Mouse (Mus musculus): Measurements from ENCODE around the gene Arf1. TPM values are rescaled to one million over a fixed set of nuclear protein-coding genes. Genes with fewer than 3 reads are reported as not detected.

Gene Arf1
- 10 to 100 TPM; 48.5 to 93.7 (median 68.4) TPM for total RNA-seq (2018; cell fraction: chromatin; rRNA removed)
- 100 to 1,000 TPM; 423 to 499 (median 446) TPM for total RNA-seq (2018; cell fraction: cytosol; rRNA removed)
- total RNA-seq (2018; cell fraction: nucleus; rRNA removed): 100 to 1,000 TPM; 106 to 255 (median 168) TPM
- 397 to 494 TPM (median 402 TPM) in 3 replicates for polyA plus RNA-seq (2018)

DNA sequence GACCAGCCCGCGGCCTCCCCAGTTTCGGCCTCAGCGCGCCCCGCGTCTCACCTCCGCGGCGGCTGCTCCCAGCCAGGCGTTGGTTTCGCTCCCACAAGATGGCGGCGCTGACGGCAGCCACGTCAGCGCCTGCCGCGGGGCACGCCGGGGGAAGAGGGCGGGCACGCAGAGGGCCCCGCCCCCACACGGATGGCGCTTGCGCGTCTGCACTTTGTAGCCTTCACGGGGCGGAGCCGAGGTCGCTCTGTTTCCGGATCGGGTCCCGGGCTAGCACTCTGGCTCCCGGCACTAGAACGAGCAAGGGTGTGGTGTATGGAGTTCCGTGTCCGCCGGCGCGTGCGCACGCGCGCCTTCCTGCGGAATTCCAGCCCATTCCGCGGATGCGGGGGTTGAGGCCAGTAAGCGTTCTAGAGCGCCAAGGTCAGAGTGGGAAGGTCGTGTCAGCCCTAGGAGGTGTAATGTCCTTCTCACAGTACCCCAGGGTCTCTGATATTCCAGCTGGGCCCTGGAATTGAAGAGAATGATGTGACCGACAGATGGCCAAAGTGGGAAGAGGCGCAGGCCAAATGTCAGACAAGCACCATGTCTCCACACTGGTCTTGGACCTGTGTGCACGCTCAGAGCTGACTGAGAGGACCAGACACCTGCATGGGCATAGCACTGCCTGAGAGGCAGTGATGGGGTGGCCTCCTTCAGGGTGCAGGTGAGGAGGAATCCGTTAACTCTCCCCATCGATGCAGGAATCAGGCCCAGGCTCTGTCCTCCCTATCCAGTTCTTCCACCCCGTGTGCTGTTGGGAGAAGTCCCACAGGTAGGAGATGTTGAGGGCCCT lies at the start of gene Arf1:
Gene Arf1, minus strand, starts transcription at position 149 of the 832 bp plus-strand sequence.
- Histone ChIP-seq H3K4me3 (ENCODE audit: inconsistent target) (peak within 1 kb of the TSS; percentile 100), H3K79me2 (ENCODE audit: inconsistent target) (peaks cover 52% of the 10 kb centered on the region), H3K36me3 (ENCODE audit: inconsistent target) (no peaks in the 10 kb centered on the region), H3K27ac (peak within 1 kb of the TSS; percentile 96)
- WGBS (ENCODE audit: missing documents): 6% methylated on average over 58 of the region's 59 CpGs

DNA sequence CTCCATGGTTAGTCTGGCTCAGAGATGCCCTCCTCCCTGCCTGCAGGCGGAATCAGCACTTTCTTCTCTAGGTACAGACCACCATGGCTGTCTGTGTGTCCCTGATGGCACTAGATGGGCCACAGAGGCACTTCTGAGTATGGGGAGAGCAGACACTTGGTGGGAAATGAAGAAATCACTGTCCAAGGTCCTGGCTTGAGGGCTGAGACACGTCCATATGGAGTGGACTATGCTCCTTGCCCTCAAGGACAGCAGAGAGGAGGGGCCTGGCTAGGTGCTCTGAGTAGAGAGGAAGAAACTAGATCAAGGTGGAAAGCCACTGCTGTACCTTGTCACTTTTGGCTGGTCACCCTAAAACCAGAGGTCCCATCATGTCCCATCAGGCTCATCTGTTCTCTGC lies 48.8 kb upstream of the Arf1 start:
- Histone ChIP-seq H3K36me3 (ENCODE audit: inconsistent target) (no peaks in the 10 kb centered on the region), H3K79me2 (ENCODE audit: inconsistent target) (no peaks in the 10 kb centered on the region), H3K4me3 (ENCODE audit: inconsistent target) (no peak overlapping the region), H3K27ac (no peak overlapping the region)
- 50% methylated on average over 2 of the region's 2 CpGs for WGBS (ENCODE audit: missing documents)

DNA sequence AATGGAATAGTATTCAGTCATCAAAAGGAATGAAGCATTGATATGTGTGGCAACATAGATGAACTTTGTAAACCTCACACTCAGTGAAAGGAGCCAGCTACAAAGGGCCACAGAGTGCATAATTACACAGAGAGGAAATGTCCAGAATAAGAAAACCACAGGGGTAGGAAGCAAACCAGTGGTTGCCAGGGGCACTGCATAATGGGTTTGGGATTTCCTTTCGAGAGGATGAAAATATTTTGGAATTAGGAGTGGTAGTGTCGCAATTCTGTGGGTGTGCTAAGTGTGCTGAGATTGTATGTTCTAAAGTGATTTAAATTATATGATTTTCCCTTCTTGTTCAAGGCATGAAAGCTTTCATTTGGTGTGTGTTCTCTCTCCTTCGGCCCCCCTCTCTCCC lies 46.1 kb upstream of the Arf1 start:
- Histone ChIP-seq H3K4me3 (ENCODE audit: inconsistent target) (no peak overlapping the region), H3K36me3 (ENCODE audit: inconsistent target) (no peaks in the 10 kb centered on the region), H3K27ac (no peak overlapping the region), H3K79me2 (ENCODE audit: inconsistent target) (no peaks in the 10 kb centered on the region)
- WGBS (ENCODE audit: missing documents): 48% methylated on average over 3 of the region's 3 CpGs

DNA sequence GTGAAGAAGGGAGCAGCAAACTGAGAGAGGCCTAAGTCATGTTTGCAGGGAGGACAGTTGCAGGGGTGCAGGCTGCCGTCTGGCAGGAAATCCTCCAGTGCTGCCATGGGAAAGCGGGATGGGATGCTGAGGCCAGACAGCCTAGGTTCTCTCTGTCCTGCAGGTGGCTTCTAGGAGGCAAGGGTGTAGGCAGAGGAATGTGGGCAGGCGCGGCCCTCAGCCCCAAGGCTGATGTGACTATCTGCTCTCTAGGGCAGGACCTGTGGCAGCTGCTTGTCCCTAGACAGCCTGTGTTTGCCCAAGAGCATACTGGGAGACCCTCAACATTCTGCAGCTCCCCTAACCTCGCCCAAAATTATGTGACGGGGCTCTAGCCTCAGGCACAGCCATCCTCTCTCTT lies 38.7 kb upstream of the Arf1 start:
- H3K79me2 ChIP-seq (ENCODE audit: inconsistent target): no peaks in the 10 kb centered on the region
- H3K36me3 ChIP-seq (ENCODE audit: inconsistent target): no peaks in the 10 kb centered on the region
- WGBS (ENCODE audit: missing documents): 59% methylated on average over 6 of the region's 6 CpGs
- no peak overlapping the region for H3K4me3 ChIP-seq (ENCODE audit: inconsistent target)
- H3K27ac ChIP-seq: no peak overlapping the region

DNA sequence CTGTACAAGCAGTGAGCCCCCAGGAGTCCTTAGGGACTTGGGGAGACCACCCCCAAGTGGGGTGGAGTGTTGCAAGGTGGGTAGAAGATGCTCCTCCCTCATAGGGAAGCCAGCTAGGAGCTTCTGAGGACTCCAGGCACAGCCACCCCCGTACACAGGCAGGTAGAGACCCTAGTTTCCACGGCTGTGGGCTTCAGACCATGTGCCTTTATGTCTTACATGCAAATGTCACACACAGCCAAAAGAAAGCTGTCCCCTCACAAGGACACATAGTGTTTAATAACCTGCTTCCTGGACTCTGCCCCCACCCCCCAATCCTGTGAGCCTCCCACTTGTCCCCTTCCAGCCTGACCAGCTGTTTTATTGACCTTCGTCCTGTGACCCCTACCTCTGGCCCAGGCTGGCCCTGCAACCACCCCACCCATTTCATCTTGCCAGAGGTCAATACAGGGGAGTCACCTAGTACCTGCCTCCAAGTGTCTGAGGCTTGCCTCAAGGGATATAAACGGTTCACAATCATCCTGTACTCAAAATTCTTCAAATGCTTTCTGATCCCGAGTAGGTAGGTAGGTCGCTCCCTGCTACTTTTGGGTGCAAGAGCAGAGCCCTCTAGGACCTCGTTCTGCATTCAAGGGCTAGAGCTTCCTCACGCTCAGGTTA lies 37.2 kb upstream of the Arf1 start:
- Histone ChIP-seq H3K36me3 (ENCODE audit: inconsistent target) (no peaks in the 10 kb centered on the region), H3K79me2 (ENCODE audit: inconsistent target) (no peaks in the 10 kb centered on the region), H3K27ac (no peak overlapping the region), H3K4me3 (ENCODE audit: inconsistent target) (no peak overlapping the region)
- 83% methylated on average over 8 of the region's 8 CpGs for WGBS (ENCODE audit: missing documents)

DNA sequence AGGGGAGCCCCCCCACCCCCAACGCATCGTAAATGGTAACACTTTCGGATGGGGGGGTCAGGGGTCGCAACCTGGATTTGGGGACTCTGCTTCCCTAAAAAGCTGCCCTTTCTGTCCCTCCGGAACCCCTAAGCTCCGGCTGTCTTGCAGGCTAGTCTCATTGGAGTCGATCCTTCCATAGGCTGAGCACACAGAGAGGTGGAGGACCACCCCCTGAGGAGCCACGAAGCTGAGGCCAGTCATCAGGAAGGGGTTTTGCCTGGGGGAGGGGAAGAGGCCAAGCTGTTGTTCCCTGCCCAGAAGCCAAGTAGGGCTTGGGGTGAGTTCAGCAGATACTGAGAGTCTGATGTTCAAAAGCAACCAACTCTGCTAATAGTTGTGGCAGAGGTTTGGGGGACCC lies 36.5 kb upstream of the Arf1 start:
- no peak overlapping the region for H3K4me3 ChIP-seq (ENCODE audit: inconsistent target)

DNA sequence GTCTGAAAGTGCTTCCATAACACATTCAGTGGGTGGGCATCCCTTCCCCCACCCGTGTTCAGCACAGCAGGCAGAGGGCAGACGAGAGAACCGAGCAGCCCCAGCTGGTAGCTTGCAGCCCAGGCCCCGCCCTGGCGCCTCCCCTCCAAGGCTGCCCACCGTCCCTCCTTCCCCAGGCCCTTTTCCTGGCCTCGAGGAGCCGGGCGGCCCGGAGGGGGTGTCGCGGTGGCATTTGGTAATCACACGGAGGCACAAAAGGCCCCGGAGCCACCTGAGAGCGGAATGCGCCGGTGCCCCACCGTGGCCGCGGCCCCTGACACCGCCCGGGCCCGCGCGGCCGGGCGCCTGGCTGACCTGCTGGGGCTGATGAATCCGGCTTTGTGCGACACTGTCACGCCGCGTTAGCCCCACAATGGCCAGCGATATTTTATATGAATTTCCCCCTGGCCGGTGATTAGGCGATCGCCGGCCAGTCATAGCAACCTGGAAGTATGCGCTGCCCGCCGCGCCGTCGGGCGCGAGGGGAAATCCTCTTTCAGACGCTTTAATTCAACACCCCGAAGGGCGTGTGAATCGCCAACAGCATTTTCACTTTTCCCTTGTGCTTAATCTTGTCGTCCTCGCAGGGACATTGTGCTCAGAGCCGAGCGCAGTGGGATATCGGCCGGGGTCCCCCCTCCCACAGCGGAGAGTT lies 35.9 kb upstream of the Arf1 start:
- Histone ChIP-seq H3K79me2 (ENCODE audit: inconsistent target) (no peaks in the 10 kb centered on the region), H3K36me3 (ENCODE audit: inconsistent target) (no peaks in the 10 kb centered on the region), H3K4me3 (ENCODE audit: inconsistent target) (no peak overlapping the region), H3K27ac (no peak overlapping the region)
- WGBS (ENCODE audit: missing documents): 2% methylated on average over 50 of the region's 56 CpGs

More for the DNA sequence above, 36.5 kb upstream of the Arf1 start:
- H3K27ac ChIP-seq: no peak overlapping the region
- no peaks in the 10 kb centered on the region for H3K79me2 ChIP-seq (ENCODE audit: inconsistent target)
- WGBS (ENCODE audit: missing documents): 16% methylated on average over 8 of the region's 8 CpGs
- no peaks in the 10 kb centered on the region for H3K36me3 ChIP-seq (ENCODE audit: inconsistent target)

DNA sequence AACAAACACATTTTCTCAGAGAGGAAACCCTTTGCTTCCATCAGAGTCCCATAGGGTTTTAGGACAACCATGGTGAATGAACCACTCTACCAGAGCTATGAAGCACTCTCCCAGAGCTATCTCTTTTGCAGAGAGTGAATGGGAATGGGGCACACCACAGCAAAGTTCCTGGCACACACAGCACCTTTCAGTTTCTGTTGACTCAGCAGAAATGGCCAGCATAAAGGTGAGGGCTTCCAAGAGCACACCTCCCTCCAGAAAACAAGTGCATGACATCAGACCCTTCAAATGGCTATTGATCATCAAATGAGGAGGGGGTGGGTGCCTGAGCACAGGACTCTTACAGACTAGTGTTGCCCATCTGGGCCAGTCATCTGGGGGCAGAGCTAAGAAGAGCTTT lies 34.2 kb upstream of the Arf1 start:
- no peaks in the 10 kb centered on the region for H3K79me2 ChIP-seq (ENCODE audit: inconsistent target)
- no peak overlapping the region for H3K4me3 ChIP-seq (ENCODE audit: inconsistent target)
- no peak overlapping the region for H3K27ac ChIP-seq
- H3K36me3 ChIP-seq (ENCODE audit: inconsistent target): no peaks in the 10 kb centered on the region

DNA sequence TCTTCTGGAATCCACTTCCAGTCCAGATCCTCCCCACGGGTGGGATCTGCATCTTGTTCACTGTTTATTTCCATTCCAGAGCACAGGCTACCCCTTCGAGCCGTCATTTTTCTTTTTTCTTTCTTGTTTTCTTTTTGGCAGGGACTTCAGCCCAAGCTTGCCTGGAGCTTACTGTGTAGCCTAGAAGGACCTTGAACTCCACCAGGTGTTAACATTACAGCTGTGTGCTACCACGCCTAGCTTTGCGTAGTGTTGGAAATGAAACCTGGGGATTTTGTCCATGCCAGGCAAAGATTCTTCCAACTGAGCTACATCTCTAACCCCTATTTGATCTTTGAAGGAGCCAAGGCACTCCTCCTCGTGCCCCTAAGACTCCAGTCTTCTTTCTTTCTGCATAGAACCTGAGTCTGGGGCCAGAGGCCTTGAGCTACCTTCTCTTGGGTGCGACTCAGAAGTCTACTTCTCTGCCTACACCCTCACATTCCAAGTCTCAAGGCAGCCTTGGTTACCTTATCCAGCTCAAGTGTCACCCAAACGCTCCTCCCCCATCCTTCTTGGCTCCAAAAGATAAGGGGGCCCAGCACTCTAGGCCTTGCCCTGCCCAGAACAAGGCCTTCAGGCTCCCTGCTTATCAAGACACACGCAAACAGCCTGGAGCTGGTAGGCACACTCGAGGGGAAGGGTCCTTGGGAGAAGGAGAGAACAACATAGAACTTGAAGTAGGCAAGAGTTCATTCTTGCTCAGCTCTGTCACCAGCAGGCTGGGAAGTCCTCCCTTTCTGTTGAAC lies 32.8 kb upstream of the Arf1 start:
- WGBS (ENCODE audit: missing documents): 78% methylated on average over 10 of the region's 10 CpGs
- no peaks in the 10 kb centered on the region for H3K36me3 ChIP-seq (ENCODE audit: inconsistent target)
- H3K4me3 ChIP-seq (ENCODE audit: inconsistent target): no peak overlapping the region
- H3K27ac ChIP-seq: no peak overlapping the region
- H3K79me2 ChIP-seq (ENCODE audit: inconsistent target): no peaks in the 10 kb centered on the region

DNA sequence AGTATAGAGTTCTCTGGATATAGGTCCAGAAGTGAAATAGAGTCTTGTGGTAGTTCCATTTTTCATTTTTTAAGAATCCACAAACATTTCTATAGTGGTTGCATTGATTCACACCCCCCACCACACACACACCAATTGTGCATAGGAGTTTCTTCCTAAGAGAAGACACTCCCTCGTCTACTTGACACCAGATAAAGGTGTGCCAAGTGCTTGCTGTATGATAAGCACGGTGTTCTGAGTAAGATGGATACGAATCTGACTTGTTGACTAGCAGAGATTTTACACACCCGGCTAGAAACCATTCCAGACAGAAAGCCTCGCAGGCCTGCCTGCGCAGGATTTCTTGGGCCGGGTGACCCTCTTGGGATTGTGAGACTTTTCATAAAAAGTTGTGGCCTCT lies 31.6 kb upstream of the Arf1 start:
- no peak overlapping the region for H3K27ac ChIP-seq
- H3K79me2 ChIP-seq (ENCODE audit: inconsistent target): no peaks in the 10 kb centered on the region
- WGBS (ENCODE audit: missing documents): 82% methylated on average over 7 of the region's 7 CpGs
- no peak overlapping the region for H3K4me3 ChIP-seq (ENCODE audit: inconsistent target)
- H3K36me3 ChIP-seq (ENCODE audit: inconsistent target): no peaks in the 10 kb centered on the region

DNA sequence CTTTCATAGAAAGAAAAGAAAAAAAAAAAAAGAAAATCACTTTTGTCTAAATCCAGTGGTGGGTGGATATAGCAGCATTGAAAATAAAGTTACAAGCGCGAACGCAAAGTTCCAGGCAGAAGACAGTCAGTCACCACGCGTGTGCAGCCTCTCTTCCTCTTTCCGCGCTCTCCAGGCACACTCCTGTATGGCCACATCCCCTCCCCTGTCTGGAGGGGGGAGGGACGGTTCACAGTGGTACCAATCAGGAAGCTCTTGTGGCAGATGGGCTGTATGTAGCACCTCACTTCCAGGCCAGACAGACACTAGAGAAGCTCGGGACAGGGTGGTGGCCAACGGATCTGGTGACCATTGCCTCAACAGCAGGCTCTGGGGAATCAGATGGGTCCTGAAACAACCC lies 20.0 kb upstream of the Arf1 start:
- H3K27ac ChIP-seq: no peak overlapping the region
- 0% methylated on average over 10 of the region's 10 CpGs for WGBS (ENCODE audit: missing documents)
- H3K4me3 ChIP-seq (ENCODE audit: inconsistent target): no peak overlapping the region
- no peaks in the 10 kb centered on the region for H3K36me3 ChIP-seq (ENCODE audit: inconsistent target)
- H3K79me2 ChIP-seq (ENCODE audit: inconsistent target): no peaks in the 10 kb centered on the region

DNA sequence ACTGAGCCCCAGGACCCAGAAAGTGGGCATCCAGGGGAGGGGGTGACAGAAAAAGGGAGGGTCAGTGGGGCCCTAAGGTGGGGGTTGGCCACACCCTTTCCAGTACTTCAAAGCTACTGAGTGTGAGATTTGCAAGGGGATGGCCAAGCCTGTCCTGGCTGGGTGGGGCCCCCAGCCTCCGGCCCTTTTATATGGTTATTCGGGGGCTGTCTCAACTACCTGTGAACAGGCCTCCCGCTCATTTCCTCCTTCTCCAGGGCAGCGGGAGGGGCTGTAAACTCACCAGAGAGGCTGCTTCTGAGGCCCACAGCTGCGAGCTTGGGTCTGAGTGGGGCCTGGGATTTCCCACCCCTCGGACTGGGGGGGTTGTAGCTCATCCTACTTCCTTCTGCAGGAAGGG lies 15.8 kb upstream of the Arf1 start:
- Histone ChIP-seq H3K27ac (no peak overlapping the region), H3K36me3 (ENCODE audit: inconsistent target) (no peaks in the 10 kb centered on the region), H3K79me2 (ENCODE audit: inconsistent target) (no peaks in the 10 kb centered on the region), H3K4me3 (ENCODE audit: inconsistent target) (no peak overlapping the region)
- WGBS (ENCODE audit: missing documents): 23% methylated on average over 6 of the region's 6 CpGs

DNA sequence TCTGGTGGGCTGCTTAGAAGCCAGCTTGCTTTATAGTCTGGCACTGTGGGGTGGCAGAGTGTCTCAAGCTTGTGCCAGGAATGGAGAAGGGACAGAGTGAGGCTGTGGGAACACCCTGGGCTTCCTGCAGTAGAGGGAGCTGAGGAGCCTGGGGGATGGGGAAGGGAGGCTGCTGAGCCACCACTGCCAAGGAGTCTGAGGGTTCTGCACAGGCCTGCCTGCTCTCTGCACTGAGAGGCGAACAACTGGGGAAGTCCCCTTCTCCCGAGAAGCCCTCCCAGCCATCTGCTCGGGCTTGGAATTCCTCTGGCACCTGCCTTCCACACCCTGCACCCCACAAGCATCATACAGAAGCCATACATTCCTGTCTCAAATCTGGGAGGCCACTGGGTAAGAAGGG lies 13.8 kb upstream of the Arf1 start:
- no peaks in the 10 kb centered on the region for H3K36me3 ChIP-seq (ENCODE audit: inconsistent target)
- H3K27ac ChIP-seq: no peak overlapping the region
- WGBS (ENCODE audit: missing documents): 62% methylated on average over 3 of the region's 3 CpGs
- no peak overlapping the region for H3K4me3 ChIP-seq (ENCODE audit: inconsistent target)
- no peaks in the 10 kb centered on the region for H3K79me2 ChIP-seq (ENCODE audit: inconsistent target)

DNA sequence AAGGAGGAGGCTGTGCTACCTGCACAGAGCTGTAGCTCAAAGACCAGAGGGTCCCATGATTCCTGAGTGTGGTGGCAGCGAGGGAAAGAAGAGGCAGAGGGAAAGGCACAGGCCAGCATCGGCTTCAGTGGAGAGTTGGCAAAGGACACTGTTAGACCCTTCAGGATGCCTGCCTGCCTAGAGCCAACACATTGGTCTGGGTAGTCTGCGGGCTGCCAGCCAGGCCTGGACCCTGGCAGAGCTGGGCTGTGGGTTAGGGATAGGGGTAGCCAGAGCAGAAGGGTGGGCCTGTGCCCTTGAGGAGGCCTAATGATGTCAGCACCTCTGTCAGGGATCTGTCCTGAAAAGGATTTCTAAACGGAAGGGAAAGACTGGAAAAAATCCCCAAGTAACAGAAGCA lies 11.7 kb upstream of the Arf1 start:
- H3K27ac ChIP-seq: no peak overlapping the region
- H3K36me3 ChIP-seq (ENCODE audit: inconsistent target): no peaks in the 10 kb centered on the region
- H3K4me3 ChIP-seq (ENCODE audit: inconsistent target): no peak overlapping the region
- H3K79me2 ChIP-seq (ENCODE audit: inconsistent target): no peaks in the 10 kb centered on the region
- 89% methylated on average over 4 of the region's 4 CpGs for WGBS (ENCODE audit: missing documents)

Data from macrophage (primary cell).